Comparison of ENCODE assay signal across 8 mouse cellular contexts in genomic region chr11:53032336-53032735, GRCm38 (mm10).
DNase-seq lines count a peak whose midpoint lies in the region.

No protein-coding gene starts in this region.

- DNase-seq in 416B (ENCODE audit: low read depth) (peak; percentile 47), adipocyte (ENCODE audit: low spot score) (peak; percentile 72)
- DNase-seq in embryo, embryonic 10 days (ENCODE audit: low spot score): peak; percentile 88
- peak; percentile 77 for DNase-seq in gastrocnemius, postnatal 14 days
- DNase-seq in kidney, postnatal 14 days: peak; percentile 82
- peak; percentile 56 to 73 for DNase-seq in lung, adult 18-20 months
- DNase-seq in retina, adult 2 months (ENCODE audit: low read depth, low spot score): peak; percentile 42
- DNase-seq in thymus, postnatal 36 days: peak; percentile 65 to 72

- intact Hi-C loops in gastrocnemius, postnatal 14 days (cut with DNase I; ENCODE audit: low total_unique reads): loop anchor here (2.0 to 5.0 kb wide), 2 partner anchors 270 to 610 kb away; partner anchors contain the start of gene Fstl4

Comparison
In these comparisons a context has a peak if more than half of its experiments do, and no peak if none do; other contexts are left out.
1. Peak in every context shown above with its lines: DNase-seq.